Mouse (Mus musculus) hindbrain, embryonic 11.5 days (tissue): Measurements from ENCODE around the gene Dnajb5. TPM values are rescaled to one million over a fixed set of nuclear protein-coding genes. Genes with fewer than 3 reads are reported as not detected.

Experiments
- ATAC-seq: fragments of 200-750 bp; cut with Nextera tagmentation; 2 replicates; pipeline ENCODE4 v1.8.0; 2017; ENCODE audit warnings: mild to moderate bottlenecking, moderate TSS enrichment, moderate library complexity; ENCODE audit not compliant: low FRiP score
- DNase-seq: peaks from one replicate; pipeline ENCODE4 v3.0.0-alpha.2; 2015; ENCODE audit warnings: low spot score
- H3K27ac ChIP-seq: fragments of 300-500 bp; sonication (generic); 2 replicates; pipeline ENCODE4 v1.5.1; 2014; ENCODE audit warnings: mild to moderate bottlenecking, low read depth, low read length
- H3K27me3 ChIP-seq: fragments of 300-500 bp; sonication (generic); 2 replicates; pipeline ENCODE4 v1.6.1; 2014; ENCODE audit warnings: mild to moderate bottlenecking, low read length, moderate library complexity, mixed read lengths; ENCODE audit not compliant: control insufficient read depth, insufficient read depth
- H3K36me3 ChIP-seq: fragments of 300-500 bp; sonication (generic); 2 replicates; pipeline ENCODE4 v1.6.1; 2014; ENCODE audit warnings: mild to moderate bottlenecking, low read length, moderate library complexity, mixed read lengths; ENCODE audit not compliant: control insufficient read depth, insufficient read depth
- H3K4me1 ChIP-seq: fragments of 300-500 bp; sonication (generic); replicated peaks from 2 replicates; pipeline ENCODE4 v1.6.1; 2014; ENCODE audit warnings: low read length, mixed read lengths; ENCODE audit not compliant: control insufficient read depth, insufficient read depth
- H3K4me2 ChIP-seq: fragments of 300-500 bp; sonication (generic); replicated peaks from 2 replicates; pipeline ENCODE4 v1.6.1; 2014; ENCODE audit warnings: mild to moderate bottlenecking, low read depth, low read length
- H3K4me3 ChIP-seq: fragments of 300-500 bp; sonication (generic); 2 replicates; pipeline ENCODE4 v1.5.1; 2014; ENCODE audit warnings: low read depth, low read length
- H3K9ac ChIP-seq: fragments of 300-500 bp; sonication (generic); 2 replicates; pipeline ENCODE4 v1.6.1; 2014; ENCODE audit warnings: low read depth, low read length
- H3K9me3 ChIP-seq: fragments of 300-500 bp; sonication (generic); 2 replicates; pipeline ENCODE4 v1.6.1; 2016; ENCODE audit warnings: low read length; ENCODE audit not compliant: control insufficient read depth
- WGBS: fragments of 180-500 bp; shearing (Covaris S2); extraction: QIAGEN DNeasy Blood & Tissue Kit; methylation state at CpG from one replicate; pipeline ENCODE4 v1.1.7; 2014; 5-methylcytosine and 5-hydroxymethylcytosine counted together
- polyA plus RNA-seq: library from polyadenylated mRNA; unstranded; fragments of >200 nt; fragmentation: Nextera tagmentation; extraction: Ambion mirVana; gene quantifications from 2 replicates; pipeline ENCODE4 v1.2.1, GENCODE M21; 2014

The Dnajb5 gene
- polyA plus RNA-seq, 1 experiment from 2014 or later: 23.6 TPM

- Histone ChIP-seq H3K27me3 (no peaks in the 10 kb centered on the region), H3K4me1 (peaks cover 15% of the 10 kb centered on the region), H3K4me2 (no peak overlapping the region), H3K27ac (peak overlapping the region; percentile 80), H3K9ac (no peak overlapping the region), H3K9me3 (no peaks in the 10 kb centered on the region), H3K4me3 (no peak overlapping the region), H3K36me3 (peaks cover 5% of the 10 kb centered on the region; the same call in 1 of the 2 replicates)
- 3% methylated on average over 10 of the region's 10 CpGs for WGBS
- DNase-seq (peak; percentile 90), ATAC-seq (no peak)
Observed at GRCm38 (mm10) chr4:42954297-42954696, 4.7 kb downstream of the Dnajb5 start.

GRCm38 (mm10) chr4:42955200-42955599 lies 5.6 kb downstream of the Dnajb5 start:
- Histone ChIP-seq H3K36me3 (peaks cover 5% of the 10 kb centered on the region; the same call in 1 of the 2 replicates), H3K27me3 (no peaks in the 10 kb centered on the region), H3K4me3 (no peak overlapping the region), H3K9ac (no peak overlapping the region), H3K27ac (no peak overlapping the region), H3K4me1 (peaks cover 15% of the 10 kb centered on the region), H3K4me2 (no peak overlapping the region), H3K9me3 (no peaks in the 10 kb centered on the region)
- ATAC-seq (no peak), DNase-seq (no peak)
- WGBS: 95% methylated on average over 3 of the region's 3 CpGs

- peaks cover 5% of the 10 kb centered on the region; the same call in 1 of the 2 replicates for H3K36me3 ChIP-seq
- H3K9me3 ChIP-seq: no peaks in the 10 kb centered on the region
- DNase-seq (no peak), ATAC-seq (no peak)
- H3K27ac ChIP-seq: no peak overlapping the region
- H3K4me1 ChIP-seq: peaks cover 13% of the 10 kb centered on the region
- H3K9ac ChIP-seq: no peak overlapping the region
- no peak overlapping the region for H3K4me3 ChIP-seq
- WGBS: 95% methylated on average over 17 of the region's 17 CpGs
- no peak overlapping the region for H3K4me2 ChIP-seq
- H3K27me3 ChIP-seq: no peaks in the 10 kb centered on the region
Observed at GRCm38 (mm10) chr4:42956581-42956980, 7.0 kb downstream of the Dnajb5 start.

- WGBS: 87% methylated on average over 11 of the region's 11 CpGs
- H3K27ac ChIP-seq: no peak overlapping the region
- H3K9ac ChIP-seq: no peak overlapping the region
- no peak for ATAC-seq
- H3K36me3 ChIP-seq: peaks cover 5% of the 10 kb centered on the region; the same call in 1 of the 2 replicates
- no peak overlapping the region for H3K4me2 ChIP-seq
- no peaks in the 10 kb centered on the region for H3K9me3 ChIP-seq
- H3K27me3 ChIP-seq: no peaks in the 10 kb centered on the region
- no peak overlapping the region for H3K4me3 ChIP-seq
- DNase-seq: no peak
- H3K4me1 ChIP-seq: peaks cover 11% of the 10 kb centered on the region; the same call in 1 of the 2 replicates
Observed at GRCm38 (mm10) chr4:42957306-42957705, 7.7 kb downstream of the Dnajb5 start.

GRCm38 (mm10) chr4:42957979-42958378 lies 8.4 kb downstream of the Dnajb5 start:
- H3K27me3 ChIP-seq: no peaks in the 10 kb centered on the region
- H3K36me3 ChIP-seq: peaks cover 5% of the 10 kb centered on the region; the same call in 1 of the 2 replicates
- no peak for DNase-seq
- no peak overlapping the region for H3K4me3 ChIP-seq
- H3K9me3 ChIP-seq: no peaks in the 10 kb centered on the region
- peaks cover 9% of the 10 kb centered on the region; the same call in 1 of the 2 replicates for H3K4me1 ChIP-seq
- no peak for ATAC-seq
- WGBS: 90% methylated on average over 8 of the region's 8 CpGs
- no peak overlapping the region for H3K4me2 ChIP-seq
- no peak overlapping the region for H3K9ac ChIP-seq
- no peak overlapping the region for H3K27ac ChIP-seq

GRCm38 (mm10) chr4:42958942-42959341 lies 9.3 kb downstream of the Dnajb5 start:
- 80% methylated on average over 8 of the region's 8 CpGs for WGBS
- Histone ChIP-seq H3K27me3 (no peaks in the 10 kb centered on the region), H3K4me2 (no peak overlapping the region), H3K4me1 (peaks cover 4% of the 10 kb centered on the region; the same call in 1 of the 2 replicates), H3K9ac (no peak overlapping the region), H3K27ac (no peak overlapping the region), H3K4me3 (no peak overlapping the region), H3K36me3 (peaks cover 5% of the 10 kb centered on the region; the same call in 1 of the 2 replicates), H3K9me3 (no peaks in the 10 kb centered on the region)
- DNase-seq: no peak
- ATAC-seq: no peak

GRCm38 (mm10) chr4:42959382-42959781 lies 9.8 kb downstream of the Dnajb5 start:
- Histone ChIP-seq H3K27me3 (no peaks in the 10 kb centered on the region), H3K9me3 (no peaks in the 10 kb centered on the region), H3K36me3 (peaks cover 5% of the 10 kb centered on the region; the same call in 1 of the 2 replicates), H3K27ac (no peak overlapping the region), H3K4me2 (no peak overlapping the region), H3K9ac (no peak overlapping the region), H3K4me1 (peaks cover 4% of the 10 kb centered on the region; the same call in 1 of the 2 replicates), H3K4me3 (no peak overlapping the region)
- WGBS: 82% methylated on average over 4 of the region's 4 CpGs
- no peak for DNase-seq
- ATAC-seq: no peak; the same call in 1 of the 2 replicates

- Histone ChIP-seq H3K9ac (no peak overlapping the region), H3K4me3 (no peak overlapping the region), H3K27me3 (no peaks in the 10 kb centered on the region), H3K27ac (no peak overlapping the region), H3K4me2 (no peak overlapping the region), H3K36me3 (peaks cover 4% of the 10 kb centered on the region; the same call in 1 of the 2 replicates), H3K4me1 (no peaks in the 10 kb centered on the region), H3K9me3 (no peaks in the 10 kb centered on the region)
- peak; percentile 73 for DNase-seq
- no peak for ATAC-seq
- 35% methylated on average over 4 of the region's 4 CpGs for WGBS
Observed at GRCm38 (mm10) chr4:42961592-42961991, 12.0 kb downstream of the Dnajb5 start.

GRCm38 (mm10) chr4:42963480-42963879 lies 13.9 kb downstream of the Dnajb5 start:
- Histone ChIP-seq H3K27me3 (no peaks in the 10 kb centered on the region), H3K27ac (no peak overlapping the region), H3K9ac (no peak overlapping the region), H3K4me3 (no peak overlapping the region), H3K4me1 (no peaks in the 10 kb centered on the region), H3K4me2 (no peak overlapping the region), H3K9me3 (no peaks in the 10 kb centered on the region), H3K36me3 (no peaks in the 10 kb centered on the region)
- ATAC-seq (no peak), DNase-seq (no peak)
- 96% methylated on average over 2 of the region's 2 CpGs for WGBS
